Mouse (Mus musculus) adrenal gland (tissue): ENCODE measurements around the gene Lhfpl3.

Source experiments
- intact Hi-C: fragments of 180-260 bp; cut with DNase I; formaldehyde crosslinking; loops from one replicate; pipeline ENCODE4 v1.15.1; 2025

Gene Lhfpl3

GRCm38 (mm10) chr5:23126851-23127250 is 381.0 kb downstream of the Lhfpl3 start:
- intact Hi-C loops = no loop called here

GRCm38 (mm10) chr5:23140183-23140921 is 394.5 kb downstream of the Lhfpl3 start:
- intact Hi-C loops = no loop called here

- intact Hi-C loops = no loop called here
Observed at GRCm38 (mm10) chr5:23153210-23153609, 407.4 kb downstream of the Lhfpl3 start.

GRCm38 (mm10) chr5:23154439-23154838 is 408.6 kb downstream of the Lhfpl3 start:
- intact Hi-C loops = no loop called here

- intact Hi-C loops = no loop called here
Observed at GRCm38 (mm10) chr5:23165947-23166350, 420.1 kb downstream of the Lhfpl3 start.

- intact Hi-C loops = no loop called here
Observed at GRCm38 (mm10) chr5:23166658-23167057, 420.8 kb downstream of the Lhfpl3 start.

- intact Hi-C loops = no loop called here
Observed at GRCm38 (mm10) chr5:23189633-23190032, 443.8 kb downstream of the Lhfpl3 start.

GRCm38 (mm10) chr5:23196879-23197278 is 451.0 kb downstream of the Lhfpl3 start:
- intact Hi-C loops = no loop called here

GRCm38 (mm10) chr5:23213086-23213485 is 467.2 kb downstream of the Lhfpl3 start:
- intact Hi-C loops = loop anchor here (5.0 kb wide), 1 partner anchor 251 kb away; no protein-coding TSS in a partner anchor

GRCm38 (mm10) chr5:23214646-23215045 is 468.8 kb downstream of the Lhfpl3 start:
- intact Hi-C loops = loop anchor here (5.0 kb wide), 1 partner anchor 252 kb away; no protein-coding TSS in a partner anchor

- intact Hi-C loops = no loop called here
Observed at GRCm38 (mm10) chr5:23219655-23220054, 473.8 kb downstream of the Lhfpl3 start.

GRCm38 (mm10) chr5:23224759-23225536 is 479.1 kb downstream of the Lhfpl3 start:
- intact Hi-C loops = loop anchor here (2.0 to 5.0 kb wide), 2 partner anchors 588 to 643 kb away; no protein-coding TSS in a partner anchor

GRCm38 (mm10) chr5:23225621-23226020 is 479.8 kb downstream of the Lhfpl3 start:
- intact Hi-C loops = loop anchor here (2.0 to 5.0 kb wide), 2 partner anchors 589 to 643 kb away; no protein-coding TSS in a partner anchor

GRCm38 (mm10) chr5:23226753-23227152 is 480.9 kb downstream of the Lhfpl3 start:
- intact Hi-C loops = loop anchor here (5.0 kb wide), 1 partner anchor 644 kb away; no protein-coding TSS in a partner anchor

GRCm38 (mm10) chr5:23246974-23247373 is 501.1 kb downstream of the Lhfpl3 start:
- intact Hi-C loops = no loop called here

- intact Hi-C loops = no loop called here
Observed at GRCm38 (mm10) chr5:23247784-23248183, 501.9 kb downstream of the Lhfpl3 start.

- intact Hi-C loops = no loop called here
Observed at GRCm38 (mm10) chr5:23248303-23248702, 502.4 kb downstream of the Lhfpl3 start.

- intact Hi-C loops = no loop called here
Observed at GRCm38 (mm10) chr5:23249896-23250875, 504.3 kb downstream of the Lhfpl3 start.

- intact Hi-C loops = loop anchor here (1.0 kb wide), 1 partner anchor 33 kb away; no protein-coding TSS in a partner anchor
Observed at GRCm38 (mm10) chr5:23251462-23252224, 505.8 kb downstream of the Lhfpl3 start.

- intact Hi-C loops = no loop called here
Observed at GRCm38 (mm10) chr5:23255816-23256418, 510.1 kb downstream of the Lhfpl3 start.
